9 mouse cellular contexts compared by ENCODE assay signal in the genomic region with DNA sequence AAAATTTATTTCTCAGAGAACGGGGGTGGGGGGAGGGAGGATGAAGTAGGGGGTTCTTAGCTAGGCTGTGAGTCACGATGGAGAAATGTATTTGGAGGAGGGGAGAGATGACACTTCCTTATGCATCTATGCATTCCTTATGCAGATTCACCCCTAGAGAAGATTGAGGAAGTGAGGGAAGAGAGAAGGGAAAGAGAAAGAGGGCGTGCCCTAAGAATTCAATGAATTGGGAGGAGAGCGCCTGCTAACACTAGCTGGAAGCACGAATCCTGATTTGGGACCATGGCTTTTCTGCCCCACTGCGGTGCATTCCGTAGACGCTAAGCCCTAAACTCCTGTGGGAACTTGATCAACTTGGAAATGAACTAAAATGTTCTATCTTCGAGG. TPM values are rescaled to one million over a fixed set of nuclear protein-coding genes. Genes with fewer than 3 reads are reported as not detected.
DNase-seq lines count a peak whose midpoint lies in the region; ATAC-seq and TF ChIP-seq lines count a peak whose summit lies in the region.
"Had no signal": no experiment of that assay in that cellular context is flagged by ENCODE, and none has a peak within 500 bp of the region (broad histone marks: within the 10 kb centered on the region; RNA-seq: fewer than 3 reads in every experiment).

No protein-coding gene starts in this region.

- H3K4me3 ChIP-seq in lung, embryonic 14.5 days (ENCODE audit: low read depth, low read length), result peak overlapping the region; percentile 46
- H3K4me3 ChIP-seq in forebrain, embryonic 14.5 days (ENCODE audit: low read depth, low read length), result peak overlapping the region; percentile 42
- H3K4me3 ChIP-seq in liver, embryonic 12.5 days, result peak overlapping the region; percentile 44; the same call in 1 of the 2 replicates
- peak overlapping the region; percentile 42 for H3K4me3 ChIP-seq in stomach, embryonic 14.5 days (ENCODE audit: low read depth, low read length)

- TF ChIP-seq CTCF in lung, embryonic 14.5 days (IDR thresholded peaks at IDR 0.05; ENCODE audit: low read depth), result no peak

- ATAC-seq in lung, embryonic 14.5 days (ENCODE audit: insufficient read depth), result 0 out of 2 replicates have a peak, but pooled peaks have one; percentile 23
- ATAC-seq in forebrain, embryonic 14.5 days, result no peak; the same call in 1 of the 2 replicates
- ATAC-seq in liver, embryonic 12.5 days, result no peak
- ATAC-seq in stomach, embryonic 14.5 days (ENCODE audit: insufficient number of reproducible peaks, insufficient read depth, low FRiP score, low read depth), result no peak

- no peaks in the 10 kb centered on the region for H3K4me1 ChIP-seq in lung, embryonic 14.5 days (ENCODE audit: insufficient read depth)
- no peaks in the 10 kb centered on the region for H3K4me1 ChIP-seq in forebrain, embryonic 14.5 days (ENCODE audit: control insufficient read depth, insufficient read depth, low read length)
- H3K4me1 ChIP-seq in liver, embryonic 12.5 days, result 0 out of 2 replicates have a peak, but pooled peaks cover 5% of the 10 kb centered on the region
- no peaks in the 10 kb centered on the region for H3K4me1 ChIP-seq in stomach, embryonic 14.5 days (ENCODE audit: control insufficient read depth, insufficient read depth, low read length)

- no peaks in the 10 kb centered on the region for H3K27me3 ChIP-seq in lung, embryonic 14.5 days (ENCODE audit: insufficient read depth, low read length)
- no peaks in the 10 kb centered on the region for H3K27me3 ChIP-seq in forebrain, embryonic 14.5 days (replicated peaks; ENCODE audit: control insufficient read depth, insufficient read depth, low read length)
- H3K27me3 ChIP-seq in liver, embryonic 12.5 days (replicated peaks), result peaks cover 36% of the 10 kb centered on the region
- 0 out of 2 replicates have a peak, but pooled peaks cover 3% of the 10 kb centered on the region for H3K27me3 ChIP-seq in stomach, embryonic 14.5 days (ENCODE audit: control insufficient read depth, insufficient read depth, low read length)

- H3K9me3 ChIP-seq in lung, embryonic 14.5 days (ENCODE audit: low read depth, low read length), result no peaks in the 10 kb centered on the region
- no peaks in the 10 kb centered on the region for H3K9me3 ChIP-seq in forebrain, embryonic 14.5 days (replicated peaks; ENCODE audit: control insufficient read depth, low read length)
- H3K9me3 ChIP-seq in liver, embryonic 12.5 days (replicated peaks), result no peaks in the 10 kb centered on the region
- H3K9me3 ChIP-seq in stomach, embryonic 14.5 days (ENCODE audit: control insufficient read depth, low read depth, low read length), result no peaks in the 10 kb centered on the region

- no peak for DNase-seq in lung, embryonic 14.5 days
- no peak for DNase-seq in lung, postnatal 25 days (ENCODE audit: low spot score)
- no peak for DNase-seq in forebrain, embryonic 14.5 days (ENCODE audit: low spot score)
- no peak for DNase-seq in urinary bladder, postnatal 10 days (ENCODE audit: low spot score)
- DNase-seq in urinary bladder, adult 18-20 months (ENCODE audit: low spot score in 2 of 2), result no peak
- no peak for DNase-seq in thymus, postnatal 25 days

- WGBS in lung, embryonic 14.5 days, result 7% methylated on average over 9 of the region's 9 CpGs
- 12% methylated on average over 9 of the region's 9 CpGs for WGBS in forebrain, embryonic 14.5 days
- 8% methylated on average over 9 of the region's 9 CpGs for WGBS in liver, embryonic 12.5 days (ENCODE audit: insufficient replicate concordance)
- WGBS in stomach, embryonic 14.5 days, result 14% methylated on average over 9 of the region's 9 CpGs

- no peak overlapping the region for H3K27ac ChIP-seq in lung, embryonic 14.5 days (ENCODE audit: low read depth)
- no peak overlapping the region for H3K27ac ChIP-seq in forebrain, embryonic 14.5 days (ENCODE audit: low read depth, low read length)
- H3K27ac ChIP-seq in liver, embryonic 12.5 days, result no peak overlapping the region
- H3K27ac ChIP-seq in stomach, embryonic 14.5 days (ENCODE audit: low read length), result no peak overlapping the region

- peak overlapping the region; percentile 44 for H3K9ac ChIP-seq in lung, embryonic 14.5 days
- peak overlapping the region; percentile 67 for H3K9ac ChIP-seq in forebrain, embryonic 14.5 days (ENCODE audit: low read length)
- no peak overlapping the region for H3K9ac ChIP-seq in liver, embryonic 12.5 days
- no peak overlapping the region for H3K9ac ChIP-seq in stomach, embryonic 14.5 days (replicated peaks; ENCODE audit: low read depth, low read length)

- peak overlapping the region; percentile 93 for H3K4me2 ChIP-seq in lung, embryonic 14.5 days
- H3K4me2 ChIP-seq in forebrain, embryonic 14.5 days (ENCODE audit: low read length), result peak overlapping the region; percentile 78
- H3K4me2 ChIP-seq in liver, embryonic 12.5 days, result peak overlapping the region; percentile 69
- peak overlapping the region; percentile 91 for H3K4me2 ChIP-seq in stomach, embryonic 14.5 days (replicated peaks; ENCODE audit: low read depth, low read length)

- H3K36me3 ChIP-seq in lung, embryonic 14.5 days (ENCODE audit: insufficient read depth), result no peaks in the 10 kb centered on the region
- no peaks in the 10 kb centered on the region for H3K36me3 ChIP-seq in forebrain, embryonic 14.5 days (ENCODE audit: control insufficient read depth, insufficient read depth, low read length)
- H3K36me3 ChIP-seq in liver, embryonic 12.5 days, result no peaks in the 10 kb centered on the region
- H3K36me3 ChIP-seq in stomach, embryonic 14.5 days (ENCODE audit: control insufficient read depth, insufficient read depth, low read length), result no peaks in the 10 kb centered on the region

RNA-seq across cellular contexts. Expression of a gene that starts 56.1 kb away (rescaled TPM):
- polyA plus RNA-seq in lung, embryonic 14.5 days (2014; fragmentation: Nextera tagmentation; extraction: Ambion mirVana), result not detected in 2 replicates
- polyA plus RNA-seq in forebrain, embryonic 14.5 days (2014; fragmentation: Nextera tagmentation; extraction: Ambion mirVana), result not detected in 2 replicates
- not detected in 2 replicates for polyA plus RNA-seq in liver, embryonic 12.5 days (2016; fragmentation: Nextera tagmentation; extraction: Ambion mirVana)
- not detected in 2 replicates for polyA plus RNA-seq in stomach, embryonic 14.5 days (2014; fragmentation: Nextera tagmentation; extraction: Ambion mirVana)
- polyA plus RNA-seq: spleen, adult 2 months had no signal

Comparison
In these comparisons a context has a peak if more than half of its experiments do, and no peak if none do; other contexts are left out.
1. H3K9ac ChIP-seq: peak in lung, embryonic 14.5 days (single experiment) and forebrain, embryonic 14.5 days (single experiment); none in liver, embryonic 12.5 days (single experiment) and stomach, embryonic 14.5 days (single experiment).
2. Peak in every context shown above with its lines, with median percentiles within 50 percentile points of each other: H3K4me2 ChIP-seq and H3K4me3 ChIP-seq.